Mouse (Mus musculus) natural killer cell, adult 2 months (primary cell): Measurements from ENCODE around the gene Nfil3.

Experiments used
- DNase-seq, 2 experiments: peaks; one replicate each; pipeline ENCODE4 v3.0.0; 2022; ENCODE audit warnings: low spot score in 2 of 2

Gene Nfil3

DNA sequence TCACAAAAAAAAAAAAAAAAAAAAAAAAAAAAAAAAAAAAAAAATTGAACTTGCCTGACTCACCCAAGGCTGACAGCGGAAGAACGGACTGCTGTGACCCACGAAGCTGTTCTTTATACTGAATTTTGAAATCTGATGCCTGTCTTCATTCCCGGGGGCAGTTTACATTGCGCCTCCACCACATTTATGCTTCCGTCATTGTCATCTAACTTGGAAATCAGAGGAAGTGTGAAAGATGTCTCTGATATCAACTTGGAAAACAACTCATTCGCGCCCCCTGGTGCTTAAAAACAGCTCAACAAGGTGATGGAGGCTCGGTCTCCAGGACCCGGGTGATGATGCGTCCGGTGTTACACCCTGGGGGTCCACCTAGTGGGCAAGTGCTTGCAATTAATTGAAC is 1.8 kb upstream of the Nfil3 start:
- peak; percentile 91 to 93 for DNase-seq

DNA sequence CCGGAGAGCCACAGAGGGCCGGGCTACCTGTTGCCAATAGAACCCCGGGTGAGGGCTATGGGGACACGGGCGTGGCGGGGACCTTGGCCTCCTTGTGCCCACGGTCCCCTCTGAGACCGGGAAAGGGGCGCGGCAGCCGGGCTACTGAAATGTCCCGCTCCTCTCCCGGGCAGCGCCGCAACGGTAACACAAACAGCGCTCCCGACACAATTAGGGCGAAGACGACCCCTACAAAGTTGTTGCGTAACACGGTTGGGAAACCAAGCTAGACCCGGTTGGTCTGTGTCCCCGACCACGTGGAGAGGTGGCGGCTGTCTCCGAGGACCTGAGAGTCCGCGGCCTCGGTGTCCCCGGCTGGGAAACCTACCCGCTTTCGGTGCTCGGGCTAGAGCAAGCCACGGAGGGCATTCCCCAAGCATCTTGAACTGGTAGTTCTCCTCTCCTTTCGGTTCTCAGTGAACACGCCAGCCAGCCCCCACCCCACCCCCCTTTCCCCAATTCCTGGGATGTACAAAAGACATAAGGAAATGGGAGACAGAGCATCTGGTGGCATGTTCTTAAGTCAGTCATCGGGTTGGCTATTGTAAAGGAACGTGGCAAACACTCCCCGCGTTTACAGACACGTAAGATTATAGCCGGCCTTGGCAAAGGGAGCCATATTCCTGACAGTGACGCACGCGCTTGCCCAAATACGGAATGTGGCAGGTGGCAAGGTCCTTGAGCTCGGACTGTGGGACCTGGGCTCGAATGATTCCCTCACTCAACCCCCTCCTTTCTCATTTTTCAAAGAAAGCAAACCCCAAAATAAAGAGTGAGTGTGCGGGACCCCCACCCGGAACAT is 788 bp upstream of the Nfil3 start:
- peak; percentile 42 to 53 for DNase-seq

DNA sequence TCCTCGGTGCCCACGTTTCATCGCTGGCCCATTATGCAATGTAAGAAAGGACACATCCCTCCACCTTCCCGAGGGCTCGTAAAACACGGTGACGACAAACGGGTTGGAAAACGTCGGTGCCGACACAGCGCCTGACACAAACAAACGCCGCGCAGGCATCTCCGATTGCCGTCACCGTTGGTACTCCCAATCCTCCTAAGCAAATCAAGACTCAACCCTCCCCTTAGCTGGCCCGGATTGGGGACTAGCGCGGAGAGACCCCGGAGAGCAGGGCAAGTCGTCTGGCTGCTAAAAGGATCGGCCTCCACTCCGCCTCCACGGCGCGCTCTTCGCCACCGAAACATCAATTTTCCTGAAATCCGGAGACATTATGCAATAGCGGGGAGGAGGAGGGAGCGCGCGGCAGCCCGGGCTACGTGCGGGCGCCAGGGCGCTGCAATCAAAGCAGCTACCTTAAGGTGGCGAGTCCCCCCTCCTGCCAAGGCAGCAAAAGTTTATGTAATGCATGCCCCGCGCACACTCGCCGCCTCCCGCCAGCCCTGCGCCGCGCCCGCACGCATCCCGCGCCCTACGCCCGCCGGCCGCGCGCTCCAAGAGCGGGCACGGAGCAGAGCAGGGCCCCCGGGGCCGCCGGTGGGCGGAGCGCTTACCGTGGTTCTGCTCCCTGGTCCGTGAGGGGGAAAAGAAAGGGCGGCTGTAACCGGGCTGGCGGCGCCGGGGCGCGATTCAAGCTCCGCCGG is 492 bp downstream of the Nfil3 start:
- DNase-seq: peak; percentile 42 to 58

DNA sequence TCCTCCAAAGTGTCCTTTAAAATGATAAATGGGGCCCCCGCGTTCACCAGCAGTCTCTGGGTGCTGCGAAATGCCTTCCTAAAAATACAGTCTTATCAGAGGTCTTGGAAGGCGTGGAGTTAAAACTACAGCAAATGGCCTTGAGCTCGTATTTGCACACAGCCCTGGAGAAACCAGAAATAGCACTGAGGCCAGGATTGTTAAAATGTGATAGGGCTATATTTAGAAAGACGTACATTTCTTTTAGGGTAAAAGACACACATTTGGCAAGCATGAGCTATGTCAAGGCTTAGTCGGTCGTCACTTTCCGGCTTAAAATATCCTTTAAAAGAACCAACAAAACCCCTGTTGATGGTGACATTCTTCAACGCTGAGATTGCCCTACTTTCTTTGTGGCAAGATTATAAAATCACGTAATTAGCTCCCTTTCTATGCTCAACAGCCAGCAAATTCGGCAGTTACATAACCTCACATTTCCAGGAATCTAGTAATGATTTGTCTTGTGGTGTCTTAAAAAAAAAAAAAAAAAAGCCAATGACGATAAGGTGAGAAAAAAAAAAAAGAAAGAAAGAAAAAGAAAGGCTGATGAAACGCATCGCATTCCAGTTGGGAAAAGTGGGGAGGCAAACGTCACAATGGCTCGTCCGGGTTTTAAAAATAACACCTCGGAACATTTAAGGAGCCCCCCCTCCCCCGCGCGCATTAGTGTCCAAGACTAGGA is 1.4 kb downstream of the Nfil3 start:
- no peak for DNase-seq

DNA sequence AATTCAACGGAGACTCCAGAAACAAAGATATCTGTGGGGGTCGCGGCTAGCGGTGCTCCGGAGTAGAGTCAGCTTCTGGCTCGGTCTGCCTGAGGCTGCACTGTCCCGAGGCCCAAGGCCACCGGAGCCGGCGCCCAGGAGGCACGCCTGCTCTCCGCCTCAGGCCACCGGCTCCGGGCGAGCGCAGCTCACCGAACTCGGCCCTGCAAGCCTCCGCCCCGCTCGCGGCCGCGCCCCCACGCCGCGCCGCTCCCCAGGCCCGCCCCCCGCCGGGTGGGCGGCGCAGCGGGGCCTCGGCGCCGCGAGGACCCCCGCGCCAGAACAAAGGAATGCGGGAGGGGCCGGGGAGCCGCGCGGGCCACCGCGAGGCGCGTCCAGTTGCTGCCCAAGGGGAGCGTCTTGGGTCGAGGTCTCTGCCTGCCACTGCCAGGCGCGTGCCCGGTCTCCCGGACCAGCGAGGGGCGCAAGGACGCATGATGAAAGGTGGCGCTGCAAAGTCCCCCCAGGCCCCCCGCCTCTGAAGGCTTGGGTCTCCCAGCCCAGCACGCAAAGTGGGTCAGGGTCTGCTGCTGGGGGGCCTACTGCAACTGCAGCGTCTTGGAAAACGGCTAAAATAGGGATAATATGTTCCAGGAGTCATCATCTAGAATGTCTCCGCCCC is 2.4 kb downstream of the Nfil3 start:
- no peak for DNase-seq

DNA sequence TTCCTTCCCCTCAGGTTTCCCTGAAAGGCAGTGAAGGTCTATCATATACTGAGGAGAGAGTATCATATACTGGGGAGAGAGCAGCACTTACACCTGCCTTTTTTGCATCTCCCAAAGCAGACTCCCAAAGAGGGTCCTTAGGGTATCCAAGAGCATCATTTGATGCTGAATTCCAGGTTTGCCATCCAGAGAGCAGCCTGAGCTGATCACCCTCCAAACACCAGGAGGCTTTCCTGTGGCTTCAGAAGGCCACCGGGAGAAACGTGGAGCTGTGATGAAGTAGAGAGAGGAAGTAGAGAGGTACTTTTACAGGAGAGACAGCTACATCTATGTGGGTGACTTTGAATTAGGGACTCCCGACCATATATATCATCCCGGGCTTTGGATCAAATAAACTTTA is 3.1 kb downstream of the Nfil3 start:
- DNase-seq: no peak

DNA sequence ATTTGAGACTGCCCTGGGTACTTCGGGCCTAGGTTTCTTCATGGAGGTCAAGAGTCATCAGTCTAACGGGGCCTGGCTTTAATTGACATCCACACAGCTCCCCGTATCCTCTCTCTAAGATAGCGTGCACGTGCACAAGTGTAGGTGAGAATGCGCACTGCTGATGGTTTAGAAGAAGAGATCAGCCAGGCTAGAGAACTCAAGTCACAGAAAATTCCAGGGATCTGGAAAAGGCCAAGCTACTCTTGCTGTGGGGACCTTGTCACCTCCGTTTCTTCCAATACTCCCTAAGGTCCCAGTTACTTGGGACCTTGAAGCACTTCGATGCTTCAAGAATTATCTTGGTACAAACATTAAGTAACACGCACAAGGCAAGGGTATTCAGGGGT is 3.7 kb downstream of the Nfil3 start:
- DNase-seq: no peak

DNA sequence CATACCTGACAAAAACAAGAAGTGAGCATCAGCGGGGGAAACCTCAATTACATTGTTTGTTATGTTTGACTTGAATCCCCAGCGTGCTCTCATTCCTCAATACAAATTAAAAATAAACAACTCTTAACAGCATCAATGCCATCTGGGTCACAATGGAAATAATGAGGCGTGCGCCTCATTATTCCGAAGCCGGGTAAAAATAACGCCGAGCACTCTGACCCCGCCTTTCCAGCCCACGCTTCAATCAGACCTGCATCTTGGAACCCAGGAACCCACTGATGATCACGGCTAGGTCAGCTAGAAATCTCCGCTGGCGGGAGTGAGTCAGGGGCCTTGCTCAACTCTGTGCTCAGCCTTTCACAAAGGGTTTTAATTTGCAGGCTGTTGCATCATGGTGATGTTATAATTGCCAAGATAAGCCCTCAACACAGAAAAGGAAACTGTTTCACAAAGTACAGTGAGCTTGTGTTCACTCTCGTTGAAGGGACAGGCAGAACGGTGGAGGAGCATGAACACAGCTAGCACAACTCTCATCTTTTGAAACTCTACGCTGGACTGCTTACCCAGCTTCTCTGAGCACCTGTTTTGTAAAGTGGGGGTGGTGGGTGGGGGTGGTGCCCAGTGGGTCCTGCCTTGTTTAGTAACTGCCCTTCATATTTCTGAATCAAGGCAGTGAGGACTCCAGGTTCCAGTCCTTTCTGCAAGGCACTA is 4.2 kb downstream of the Nfil3 start:
- DNase-seq: peak in 1 of 2 experiments; percentile 27

DNA sequence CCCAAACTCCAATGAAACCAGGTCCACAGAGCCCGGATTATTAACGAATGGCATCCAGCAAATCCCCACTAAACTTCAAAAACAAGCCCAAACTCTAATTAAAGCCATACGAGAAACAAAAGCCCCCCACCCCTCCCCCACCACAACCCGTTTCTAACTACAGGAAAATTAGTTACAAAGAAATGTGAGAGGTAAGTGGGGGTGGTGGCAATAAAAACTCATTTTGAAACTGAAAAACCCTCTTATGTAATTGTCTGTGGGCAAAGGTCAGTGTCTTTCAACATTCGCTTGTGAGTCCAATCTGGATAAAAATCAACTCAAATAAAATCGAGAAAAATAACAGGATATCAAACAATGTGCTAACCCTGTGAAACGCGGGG is 4.8 kb downstream of the Nfil3 start:
- no peak for DNase-seq

DNA sequence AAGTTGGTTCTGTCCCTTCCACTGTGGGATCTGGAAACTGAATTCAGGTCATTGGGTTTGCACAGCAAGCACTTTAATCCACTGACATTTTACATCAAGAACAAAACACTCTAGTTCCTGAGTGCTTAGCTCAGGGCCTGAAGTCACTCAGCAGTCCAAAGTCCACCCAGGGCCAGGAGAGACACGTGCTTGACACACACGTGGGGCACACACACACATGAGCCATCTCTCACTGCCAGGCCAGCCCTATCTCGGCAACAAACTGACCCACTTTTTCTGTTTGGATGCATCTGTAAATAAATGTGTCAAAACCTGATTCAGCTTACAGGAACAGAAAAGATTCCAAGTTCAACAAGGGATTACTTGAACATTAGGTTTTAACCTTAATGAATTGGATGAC is 6.2 kb downstream of the Nfil3 start:
- DNase-seq: no peak

DNA sequence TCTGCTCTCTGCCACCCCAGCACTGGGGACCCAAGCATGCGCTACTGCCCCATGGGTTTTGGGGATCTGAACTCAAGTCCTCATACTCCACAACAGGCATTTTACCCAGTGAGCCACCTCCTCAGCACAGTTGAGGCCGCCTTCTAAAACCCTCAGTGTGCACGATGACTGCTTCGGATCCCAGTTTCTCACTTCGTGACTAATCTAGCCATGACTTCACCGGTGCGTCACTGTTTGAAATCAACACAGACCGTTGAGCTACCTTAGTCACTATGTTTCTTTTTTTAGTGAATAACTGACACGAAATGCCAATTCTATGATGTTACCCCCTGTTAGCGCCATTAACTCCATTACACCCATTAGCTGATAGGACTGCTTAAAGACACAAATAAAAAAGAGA is 7.4 kb downstream of the Nfil3 start:
- DNase-seq: no peak

DNA sequence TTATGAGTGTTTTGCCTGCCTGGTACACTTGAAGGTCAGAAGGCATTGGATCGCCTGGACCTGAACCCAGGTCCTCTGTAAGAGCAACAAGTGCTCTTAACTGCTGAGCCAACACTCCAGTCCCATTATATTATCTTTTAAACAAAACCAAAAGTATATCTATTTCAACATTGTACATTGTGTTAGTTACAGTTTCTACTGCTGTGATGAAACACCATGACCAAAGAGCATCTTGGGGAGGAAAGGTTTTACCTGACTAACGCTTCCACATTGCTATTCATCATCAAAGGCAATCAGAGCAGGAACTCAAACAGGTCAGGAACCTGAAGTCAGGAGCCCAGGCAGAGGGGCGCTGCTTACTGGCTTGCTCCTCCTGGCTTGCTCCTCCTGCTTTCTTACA is 8.2 kb downstream of the Nfil3 start:
- no peak for DNase-seq

DNA sequence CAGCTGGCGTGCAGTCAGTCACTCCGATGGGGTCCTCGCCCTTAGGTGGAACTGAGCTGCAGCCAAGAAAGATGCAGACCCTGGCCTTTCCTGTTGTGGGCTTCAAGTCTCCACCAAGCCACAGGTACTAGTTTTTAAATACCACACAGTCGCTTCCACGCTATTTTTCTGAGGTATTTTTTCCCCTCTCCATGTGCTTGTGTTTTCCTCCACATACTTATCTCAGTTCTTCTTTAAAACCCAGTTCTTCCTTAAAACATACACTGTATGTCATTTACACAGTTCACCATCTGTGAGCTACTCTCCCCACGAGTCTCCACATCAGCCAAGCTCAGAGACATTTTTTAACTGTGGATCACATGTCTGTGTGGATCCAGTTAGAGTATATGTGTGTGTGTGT is 10.0 kb downstream of the Nfil3 start:
- no peak for DNase-seq

DNA sequence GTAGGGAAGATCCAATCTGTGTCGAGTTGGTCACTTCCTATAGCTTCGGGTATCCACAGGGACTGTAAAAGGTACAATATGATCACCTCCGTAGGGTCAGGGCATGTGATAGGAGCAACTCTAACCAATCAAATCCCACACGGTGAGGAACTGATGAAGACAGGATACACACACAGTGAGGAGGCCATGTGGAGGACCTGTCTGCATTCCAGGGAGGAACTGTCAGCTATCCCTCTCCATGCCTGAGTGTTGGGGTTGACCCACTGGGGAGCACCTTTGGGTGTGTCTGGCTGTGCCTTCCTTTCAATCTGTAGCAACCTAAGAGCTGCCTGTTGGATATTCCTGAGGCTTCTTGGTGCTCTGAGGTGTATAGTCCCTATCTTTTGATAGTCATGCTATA is 18.0 kb downstream of the Nfil3 start:
- no peak for DNase-seq

DNA sequence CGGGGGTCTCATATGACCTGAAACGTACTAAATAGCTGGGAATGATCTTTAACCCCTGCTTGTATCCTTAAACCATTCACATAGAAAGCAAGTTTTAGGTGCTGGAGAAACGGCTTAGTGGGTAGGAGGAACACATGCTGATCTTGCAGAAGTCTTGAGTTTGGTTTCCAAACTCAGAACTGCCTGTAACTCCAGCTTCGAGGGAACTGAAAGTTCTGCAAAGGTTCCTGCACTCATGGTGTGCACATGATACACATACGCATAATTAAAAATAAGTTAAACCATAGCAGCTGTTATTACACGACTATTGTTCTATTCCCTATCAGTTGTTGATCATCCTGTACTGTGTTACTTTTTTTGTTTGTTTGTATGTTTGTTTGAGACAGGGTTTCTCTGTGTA is 18.5 kb downstream of the Nfil3 start:
- DNase-seq: no peak

DNA sequence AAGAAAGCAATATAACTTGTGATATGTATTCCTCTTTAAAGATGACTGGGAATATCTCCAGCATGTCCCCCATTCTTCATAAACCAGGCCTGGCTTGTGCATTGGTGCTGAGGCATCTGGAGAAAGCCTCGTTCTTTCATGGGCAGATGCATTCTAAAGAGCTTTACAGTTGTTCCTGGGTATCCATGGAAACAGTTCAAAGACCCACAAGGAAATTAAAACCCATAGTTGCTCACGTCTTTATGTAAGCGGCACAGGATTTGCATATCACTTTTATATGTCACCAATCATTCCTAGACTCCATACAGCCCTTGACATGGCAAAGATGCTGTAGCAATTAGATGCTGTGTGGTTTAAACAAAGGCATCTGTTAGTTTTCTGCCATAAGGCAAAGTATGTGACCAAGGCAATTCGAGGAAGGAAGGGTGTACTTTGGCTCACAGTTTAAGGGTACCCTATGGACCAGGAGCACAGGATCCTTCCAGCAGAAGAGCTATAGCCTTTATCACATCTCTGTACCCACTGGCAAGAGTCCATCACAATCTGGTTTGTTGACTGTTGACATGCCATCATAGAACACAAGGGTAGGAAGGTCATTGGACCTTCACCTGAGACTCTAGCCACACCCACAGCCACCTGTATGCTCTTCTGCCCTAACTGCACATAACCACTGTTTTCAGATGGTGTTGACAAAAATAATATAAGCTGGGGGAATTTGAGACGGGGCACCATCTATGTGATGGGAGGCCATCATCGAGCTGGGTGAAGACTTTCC is 26.9 kb downstream of the Nfil3 start:
- DNase-seq: no peak

DNA sequence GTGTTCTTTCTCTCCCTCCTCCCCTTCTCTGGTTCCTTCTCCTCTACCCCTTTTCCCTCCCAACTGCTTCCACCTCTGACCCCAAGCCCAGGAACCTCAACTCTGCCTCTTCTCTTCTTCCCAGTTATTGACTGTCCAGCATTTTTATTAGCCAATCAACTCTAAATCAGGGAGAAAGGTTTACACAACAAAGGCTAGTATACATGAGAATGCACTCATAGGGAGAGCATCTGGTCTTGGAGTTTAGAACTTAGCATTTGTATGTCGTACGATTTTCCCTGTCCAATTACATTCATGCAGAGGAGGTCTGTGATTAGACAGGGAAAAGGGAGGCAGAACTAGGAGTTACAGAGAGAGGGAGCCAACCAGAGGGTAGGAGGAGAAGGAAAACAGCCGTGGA is 31.7 kb downstream of the Nfil3 start:
- DNase-seq: no peak

DNA sequence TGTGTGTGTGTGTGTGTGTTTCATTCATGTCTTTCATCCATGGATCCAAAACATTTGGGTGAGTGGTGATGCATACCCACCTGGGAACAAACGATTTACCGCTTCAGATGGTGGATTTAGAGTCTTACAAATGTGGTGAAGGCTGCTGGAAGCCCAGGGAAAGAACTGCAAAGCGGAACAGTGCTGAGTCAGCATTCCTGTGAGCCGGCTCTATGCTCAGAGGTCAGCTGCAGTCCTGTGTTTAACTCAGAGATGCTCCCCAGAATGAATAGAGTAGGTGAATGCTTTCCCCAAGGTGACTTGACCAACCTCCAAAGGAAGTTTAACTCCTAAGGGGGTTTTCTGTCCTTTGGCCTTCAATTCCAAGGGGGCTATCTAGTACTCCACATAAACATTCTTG is 33.3 kb downstream of the Nfil3 start:
- DNase-seq: no peak

DNA sequence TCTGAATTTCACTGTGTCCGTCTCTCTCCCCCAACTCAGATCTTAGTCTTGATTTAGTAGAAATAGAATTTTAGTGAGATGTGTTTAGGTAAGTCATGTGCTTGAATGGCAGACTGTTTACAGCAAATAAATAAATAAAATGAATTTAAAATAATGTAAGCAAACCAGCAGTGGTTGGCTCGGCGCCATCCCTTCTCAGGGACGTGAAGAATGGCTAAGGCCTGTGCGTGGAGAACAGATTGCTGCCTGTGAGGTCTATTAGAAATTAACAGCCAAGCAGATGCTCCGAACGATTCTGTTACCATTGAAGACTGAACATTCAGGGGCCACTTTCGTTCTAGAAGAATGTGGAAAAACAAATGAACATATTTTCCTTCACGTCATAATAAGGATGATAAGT is 35.1 kb downstream of the Nfil3 start:
- no peak for DNase-seq

DNA sequence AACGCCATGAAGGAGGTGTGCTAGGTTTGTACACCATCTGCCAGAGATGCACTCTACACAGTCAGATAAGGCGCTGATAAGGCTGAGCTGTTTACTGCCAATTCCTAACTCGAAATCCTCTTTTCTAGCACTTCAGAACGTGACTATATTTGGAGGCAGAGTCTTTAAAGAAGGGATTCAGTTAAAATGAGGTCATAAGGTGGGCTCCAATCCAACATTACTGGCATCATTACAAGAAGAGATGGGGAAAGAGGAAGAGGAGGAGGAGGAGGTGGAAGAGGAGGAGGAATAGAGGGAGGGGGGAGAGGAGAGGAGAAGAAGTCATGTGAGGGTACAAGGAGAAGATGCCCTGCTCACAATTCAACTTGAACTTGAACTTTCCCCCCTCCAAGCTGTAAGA is 36.8 kb downstream of the Nfil3 start:
- DNase-seq: no peak

DNA sequence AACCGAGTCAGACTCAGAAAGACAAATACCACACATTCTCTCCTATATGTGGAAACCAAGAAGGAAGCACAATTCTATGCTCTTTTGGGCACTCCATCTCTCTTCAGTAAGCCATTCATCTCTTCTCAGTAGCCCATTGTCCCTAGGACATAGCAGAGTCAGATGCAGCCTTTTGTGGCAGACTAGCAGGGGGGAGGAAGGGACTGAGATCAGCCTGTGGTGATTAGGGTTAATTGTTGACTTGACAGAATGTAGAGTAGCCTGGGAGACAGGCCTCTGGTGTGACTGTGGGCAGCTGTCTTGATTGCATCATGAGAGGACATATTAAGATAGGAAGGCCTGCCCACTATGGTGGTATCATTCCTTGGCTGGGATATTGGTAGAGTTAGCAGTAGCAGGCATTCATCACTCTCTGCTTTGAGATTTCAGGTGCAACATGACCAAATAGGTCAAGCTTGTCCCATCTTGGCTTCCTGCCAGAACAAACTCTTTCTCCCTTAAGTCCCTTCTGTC is 37.9 kb downstream of the Nfil3 start:
- no peak for DNase-seq
